Mouse (Mus musculus): ENCODE data around the gene Nudt22. TPM values are rescaled to one million over a fixed set of nuclear protein-coding genes. Genes with fewer than 3 reads are reported as not detected.

The Nudt22 gene
- polyA plus RNA-seq, 1 experiment = 18.2 TPM

- Histone ChIP-seq H3ac (ENCODE audit: control insufficient read depth, insufficient read length, low read depth) (no peak within 1 kb of the TSS), H3K36me3 (ENCODE audit: control insufficient read depth, insufficient read depth) (peaks cover 60% of the 10 kb centered on the region), H3K27me3 (ENCODE audit: control insufficient read depth, insufficient read depth, insufficient read length) (no peaks in the 10 kb centered on the region), H3K79me3 (ENCODE audit: low read depth) (no peaks in the 10 kb centered on the region), H3K4me3 (ENCODE audit: insufficient read depth, poor library complexity, severe bottlenecking) (no peak within 1 kb of the TSS), H3K79me2 (ENCODE audit: control insufficient read depth, insufficient read depth) (no peaks in the 10 kb centered on the region)
- TF ChIP-seq MYOG (IDR thresholded peaks at IDR 0.05; ENCODE audit: control insufficient read depth, extremely low read depth, insufficient read length) = no peak
Observed at GRCm38 (mm10) chr19:7019191-7019590, 23.3 kb upstream of the Nudt22 start, which contains the start of gene Fermt3. Gene Fermt3, minus strand, starts transcription at chr19:7019469.

- TF ChIP-seq MAX (IDR thresholded peaks at IDR 0.05) = no peak
- TF ChIP-seq MYOD1 (IDR thresholded peaks at IDR 0.05; ENCODE audit: control insufficient read depth, insufficient read length, low read depth) = no peak
- no peak for TF ChIP-seq MYOG (IDR thresholded peaks at IDR 0.05; ENCODE audit: control insufficient read depth, extremely low read depth, insufficient read length)
- TF ChIP-seq FOSL1 (IDR thresholded peaks at IDR 0.05; ENCODE audit: insufficient read depth, low read length, poor library complexity, severe bottlenecking) = no peak
- TF ChIP-seq USF1 (IDR thresholded peaks at IDR 0.05; ENCODE audit: low read depth) = no peak
- TF ChIP-seq CEBPB (IDR thresholded peaks at IDR 0.05; ENCODE audit: low read depth) = no peak
- no peak for TF ChIP-seq CTCF (IDR thresholded peaks at IDR 0.05; ENCODE audit: control insufficient read depth, insufficient read depth, insufficient read length)
Observed at GRCm38 (mm10) chr19:7018546-7018945, 22.6 kb upstream of the Nudt22 start.

GRCm38 (mm10) chr19:7017541-7018457, 21.9 kb upstream of the Nudt22 start:
- no peaks in the 10 kb centered on the region for H3K27me3 ChIP-seq (ENCODE audit: control insufficient read depth, insufficient read depth, insufficient read length)
- H3K36me3 ChIP-seq (ENCODE audit: control insufficient read depth, insufficient read depth) = peaks cover 50% of the 10 kb centered on the region
- no peaks in the 10 kb centered on the region for H3K79me3 ChIP-seq (ENCODE audit: low read depth)
- no peak overlapping the region for H3ac ChIP-seq (ENCODE audit: control insufficient read depth, insufficient read length, low read depth)
- H3K4me3 ChIP-seq (ENCODE audit: insufficient read depth, poor library complexity, severe bottlenecking) = no peak overlapping the region
- TF ChIP-seq CEBPB (IDR thresholded peaks at IDR 0.05; ENCODE audit: low read depth) = no peak
- TF ChIP-seq MAX (IDR thresholded peaks at IDR 0.05) = no peak
- no peak for TF ChIP-seq FOSL1 (IDR thresholded peaks at IDR 0.05; ENCODE audit: insufficient read depth, low read length, poor library complexity, severe bottlenecking)
- TF ChIP-seq MYOD1 (IDR thresholded peaks at IDR 0.05; ENCODE audit: control insufficient read depth, insufficient read length, low read depth) = no peak
- no peak for TF ChIP-seq USF1 (IDR thresholded peaks at IDR 0.05; ENCODE audit: low read depth)
- TF ChIP-seq MYOG (IDR thresholded peaks at IDR 0.05; ENCODE audit: control insufficient read depth, extremely low read depth, insufficient read length) = no peak
- no peak for TF ChIP-seq CTCF (IDR thresholded peaks at IDR 0.05; ENCODE audit: control insufficient read depth, insufficient read depth, insufficient read length)
- H3K79me2 ChIP-seq (ENCODE audit: control insufficient read depth, insufficient read depth) = no peaks in the 10 kb centered on the region

More at GRCm38 (mm10) chr19:7018546-7018945, 22.6 kb upstream of the Nudt22 start:
- Histone ChIP-seq H3K4me3 (ENCODE audit: insufficient read depth, poor library complexity, severe bottlenecking) (no peak overlapping the region), H3ac (ENCODE audit: control insufficient read depth, insufficient read length, low read depth) (no peak overlapping the region), H3K27me3 (ENCODE audit: control insufficient read depth, insufficient read depth, insufficient read length) (no peaks in the 10 kb centered on the region), H3K79me2 (ENCODE audit: control insufficient read depth, insufficient read depth) (no peaks in the 10 kb centered on the region), H3K36me3 (ENCODE audit: control insufficient read depth, insufficient read depth) (peaks cover 53% of the 10 kb centered on the region), H3K79me3 (ENCODE audit: low read depth) (no peaks in the 10 kb centered on the region)

- Histone ChIP-seq H3K79me2 (ENCODE audit: control insufficient read depth, insufficient read depth) (no peaks in the 10 kb centered on the region), H3K4me3 (ENCODE audit: insufficient read depth, poor library complexity, severe bottlenecking) (no peak overlapping the region), H3K36me3 (ENCODE audit: control insufficient read depth, insufficient read depth) (peaks cover 19% of the 10 kb centered on the region), H3ac (ENCODE audit: control insufficient read depth, insufficient read length, low read depth) (no peak overlapping the region), H3K79me3 (ENCODE audit: low read depth) (no peaks in the 10 kb centered on the region), H3K27me3 (ENCODE audit: control insufficient read depth, insufficient read depth, insufficient read length) (no peaks in the 10 kb centered on the region)
- no peak for TF ChIP-seq FOSL1 (IDR thresholded peaks at IDR 0.05; ENCODE audit: insufficient read depth, low read length, poor library complexity, severe bottlenecking)
- TF ChIP-seq MAX (IDR thresholded peaks at IDR 0.05) = no peak
- TF ChIP-seq CEBPB (IDR thresholded peaks at IDR 0.05; ENCODE audit: low read depth) = no peak
- TF ChIP-seq MYOD1 (IDR thresholded peaks at IDR 0.05; ENCODE audit: control insufficient read depth, insufficient read length, low read depth) = no peak
- no peak for TF ChIP-seq MYOG (IDR thresholded peaks at IDR 0.05; ENCODE audit: control insufficient read depth, extremely low read depth, insufficient read length)
- no peak for TF ChIP-seq USF1 (IDR thresholded peaks at IDR 0.05; ENCODE audit: low read depth)
- TF ChIP-seq CTCF (IDR thresholded peaks at IDR 0.05; ENCODE audit: control insufficient read depth, insufficient read depth, insufficient read length) = no peak
Observed at GRCm38 (mm10) chr19:7014481-7015135, 18.7 kb upstream of the Nudt22 start.

GRCm38 (mm10) chr19:7013984-7014383, 18.1 kb upstream of the Nudt22 start:
- H3ac ChIP-seq (ENCODE audit: control insufficient read depth, insufficient read length, low read depth) = no peak overlapping the region
- no peaks in the 10 kb centered on the region for H3K79me3 ChIP-seq (ENCODE audit: low read depth)
- peaks cover 17% of the 10 kb centered on the region for H3K36me3 ChIP-seq (ENCODE audit: control insufficient read depth, insufficient read depth)
- no peak for TF ChIP-seq MYOG (IDR thresholded peaks at IDR 0.05; ENCODE audit: control insufficient read depth, extremely low read depth, insufficient read length)
- no peak for TF ChIP-seq USF1 (IDR thresholded peaks at IDR 0.05; ENCODE audit: low read depth)
- no peak for TF ChIP-seq CEBPB (IDR thresholded peaks at IDR 0.05; ENCODE audit: low read depth)
- TF ChIP-seq FOSL1 (IDR thresholded peaks at IDR 0.05; ENCODE audit: insufficient read depth, low read length, poor library complexity, severe bottlenecking) = no peak
- no peak for TF ChIP-seq MYOD1 (IDR thresholded peaks at IDR 0.05; ENCODE audit: control insufficient read depth, insufficient read length, low read depth)
- no peak overlapping the region for H3K4me3 ChIP-seq (ENCODE audit: insufficient read depth, poor library complexity, severe bottlenecking)
- H3K27me3 ChIP-seq (ENCODE audit: control insufficient read depth, insufficient read depth, insufficient read length) = no peaks in the 10 kb centered on the region
- H3K79me2 ChIP-seq (ENCODE audit: control insufficient read depth, insufficient read depth) = no peaks in the 10 kb centered on the region

Data from C2C12 (cell line).